Mouse (Mus musculus) layer of hippocampus, adult 9-11 months (tissue): Measurements from ENCODE around the gene Rptor.

Source experiments
- DNase-seq: peaks from one replicate; pipeline ENCODE4 v3.0.0; 2022

The Rptor gene

DNA sequence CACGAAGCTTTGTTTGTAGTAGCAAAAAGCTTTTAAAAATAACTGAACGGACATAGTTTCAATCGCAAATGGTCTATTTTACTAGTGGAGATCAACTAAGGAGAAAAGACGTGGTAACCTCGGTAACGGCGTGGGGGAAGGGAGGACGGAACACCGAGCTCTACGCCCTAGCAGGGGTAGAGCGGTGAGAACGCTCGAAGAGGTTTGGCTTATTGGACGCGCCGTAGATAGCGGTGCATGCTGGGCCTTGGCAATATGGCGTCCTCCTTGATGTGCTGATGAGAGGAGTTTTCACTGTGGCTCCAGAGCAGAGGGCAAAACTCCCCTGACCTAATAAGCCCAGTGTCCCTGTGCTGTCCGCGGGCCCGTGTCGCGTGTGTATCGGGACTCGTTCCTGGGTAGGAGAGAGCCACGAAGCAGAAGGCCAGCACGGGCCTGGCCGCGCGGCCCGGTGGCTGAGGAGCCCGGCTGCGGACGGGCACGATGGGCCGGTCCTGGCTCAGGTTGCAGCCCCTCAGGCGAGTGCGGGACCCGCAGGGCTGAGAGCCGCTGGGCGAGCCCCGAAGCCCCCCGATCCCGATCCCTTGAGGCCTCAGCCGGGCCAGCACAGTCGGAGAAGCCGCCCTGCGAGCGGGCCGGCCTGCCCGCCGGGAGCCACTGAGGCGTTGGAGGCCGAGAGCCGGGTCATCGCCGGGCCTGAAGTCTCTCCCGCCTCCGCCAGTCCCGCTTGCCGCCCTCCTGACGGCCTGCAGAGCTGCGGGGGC lies at the start of gene Rptor:
Gene Rptor (plus strand): TSS at position 143 of the 764 bp plus-strand sequence.
- peak; percentile 97 for DNase-seq

DNA sequence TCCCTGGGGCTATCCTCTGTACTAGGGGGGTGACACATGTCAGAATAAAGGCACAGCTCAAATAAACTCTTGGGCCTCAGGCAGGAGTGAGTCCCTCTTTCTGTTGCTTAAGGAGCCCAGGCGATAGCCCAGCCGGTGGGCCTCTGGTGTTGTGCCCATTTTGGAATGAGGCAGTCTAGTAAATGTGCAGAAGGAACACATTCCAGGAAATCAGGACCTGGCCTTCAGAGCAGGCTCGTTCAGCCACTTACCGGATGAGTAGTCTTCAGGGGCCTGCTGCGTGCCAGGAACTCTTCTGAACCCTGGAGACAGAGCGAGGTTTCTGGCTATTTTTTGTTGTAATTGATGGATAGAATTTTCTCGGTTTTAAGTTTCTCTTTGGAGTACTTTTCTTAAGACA lies 48.0 kb upstream of the Rptor start:
- no peak for DNase-seq

DNA sequence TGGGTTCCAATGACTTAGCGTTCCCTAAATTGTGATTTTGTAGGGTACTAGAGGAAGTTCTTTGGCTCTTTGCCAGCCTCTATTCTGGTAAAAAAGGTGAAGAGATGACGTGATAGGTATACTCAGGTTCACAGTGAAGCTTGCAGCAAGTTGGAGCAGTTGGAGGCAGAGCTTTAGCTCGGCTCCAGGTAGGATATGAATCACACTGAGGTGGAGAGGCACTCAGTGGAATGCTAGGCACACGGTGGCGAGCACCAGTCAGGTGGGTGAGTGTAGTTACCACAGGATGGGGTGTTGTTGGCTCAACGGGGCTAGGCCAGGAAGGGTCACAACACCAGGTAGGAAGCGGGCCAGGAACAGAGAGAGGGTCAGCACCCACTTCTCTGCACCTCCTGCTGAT lies 47.5 kb upstream of the Rptor start:
- DNase-seq: no peak

DNA sequence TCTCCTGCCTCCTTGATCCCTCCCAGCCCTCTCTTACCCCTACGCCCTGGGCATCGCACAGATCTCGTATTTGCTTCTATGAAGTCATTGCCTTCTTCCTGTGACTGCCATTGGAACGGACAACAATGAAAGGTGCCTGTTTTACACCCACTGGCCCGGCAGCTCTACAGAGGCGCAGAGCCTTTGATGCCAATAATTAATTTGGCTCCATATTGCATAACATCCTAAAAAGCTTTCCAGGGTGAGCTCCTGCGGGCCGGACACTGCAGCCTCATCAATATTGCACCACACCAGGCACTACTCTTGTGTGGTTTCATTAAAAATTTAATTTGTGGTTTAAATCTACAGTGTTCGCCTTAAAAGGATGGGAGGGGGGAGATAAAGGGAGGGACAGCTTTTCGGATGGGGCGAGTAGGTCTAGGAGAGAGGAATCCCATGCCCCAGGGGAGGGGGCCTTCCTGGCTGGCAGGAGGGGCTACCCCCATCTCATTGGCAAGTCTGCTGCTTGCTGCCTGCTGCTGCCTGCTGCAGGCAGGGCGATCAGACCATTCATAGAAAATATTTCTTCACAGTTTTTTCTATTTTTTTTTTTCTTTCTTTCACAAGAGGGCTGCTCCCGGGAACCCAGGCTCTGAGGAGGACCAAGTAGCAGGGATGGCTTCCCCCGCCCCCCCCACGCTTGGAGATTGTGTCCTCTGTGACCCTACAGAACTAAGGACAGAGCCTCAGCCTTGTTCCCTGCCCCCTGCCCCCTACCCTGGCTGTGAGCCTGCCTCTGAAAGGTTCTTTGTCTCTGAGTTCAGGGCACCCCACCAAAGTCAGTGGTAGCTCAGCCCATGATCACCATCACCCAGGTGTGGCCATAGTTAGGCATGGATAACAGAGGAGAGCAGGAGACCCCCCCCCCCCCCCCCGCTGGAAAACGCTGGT lies 44.5 kb upstream of the Rptor start:
- DNase-seq: no peak

DNA sequence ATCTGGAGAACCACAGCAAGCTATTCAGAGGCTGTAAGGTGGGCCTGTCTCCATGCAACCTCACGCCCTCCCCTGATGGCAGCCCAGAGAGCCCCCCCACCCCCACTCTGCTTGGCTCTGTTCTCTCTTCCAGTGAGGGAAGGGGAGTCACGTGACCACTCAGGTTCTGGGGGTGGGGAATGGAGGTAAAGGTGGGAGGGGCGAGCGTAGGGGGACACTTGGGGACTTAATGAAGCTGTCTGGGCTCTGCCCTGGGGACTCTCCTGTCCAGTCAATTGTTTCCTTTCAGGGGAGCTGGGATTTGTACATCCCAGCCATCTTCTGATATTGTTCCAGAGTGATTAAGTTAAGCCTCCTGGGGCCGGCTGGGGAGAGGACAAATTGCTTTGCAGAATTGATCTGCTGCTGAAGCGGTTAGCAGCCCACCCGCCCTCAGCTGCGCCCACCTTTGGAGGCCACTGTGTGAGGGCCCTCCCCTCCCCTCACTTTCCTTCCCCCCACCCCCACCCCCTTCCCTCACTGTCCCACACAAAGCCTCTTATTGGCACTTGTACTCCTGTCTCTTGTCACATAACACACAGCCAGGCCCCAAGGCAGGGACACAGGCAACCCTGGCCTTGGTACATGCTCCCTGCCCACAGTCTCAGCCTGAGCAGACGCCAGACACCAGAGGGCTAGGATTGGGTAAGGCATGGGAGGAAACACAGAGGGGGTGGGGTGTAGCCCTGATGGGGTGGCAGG lies 43.7 kb upstream of the Rptor start:
- DNase-seq: no peak

DNA sequence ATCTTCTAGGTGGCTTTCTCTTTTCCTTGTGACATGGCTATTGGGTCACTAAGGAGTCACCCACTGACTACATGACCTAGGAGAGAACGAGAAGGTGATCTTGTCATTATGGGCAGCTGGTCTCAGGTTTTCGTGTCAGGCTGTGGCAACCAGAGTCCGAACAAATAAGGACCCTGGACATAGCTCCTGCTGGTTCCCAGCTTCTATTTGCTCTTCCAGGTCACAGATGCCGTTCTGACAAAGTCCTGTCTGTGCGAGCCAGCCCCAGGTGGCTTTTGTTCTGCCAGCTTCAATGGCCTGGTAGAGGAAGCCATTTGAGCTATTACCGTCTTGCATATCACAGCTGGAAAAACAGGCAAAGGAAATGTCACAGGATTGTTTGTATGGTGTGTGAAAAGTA lies 40.4 kb upstream of the Rptor start:
- DNase-seq: no peak

DNA sequence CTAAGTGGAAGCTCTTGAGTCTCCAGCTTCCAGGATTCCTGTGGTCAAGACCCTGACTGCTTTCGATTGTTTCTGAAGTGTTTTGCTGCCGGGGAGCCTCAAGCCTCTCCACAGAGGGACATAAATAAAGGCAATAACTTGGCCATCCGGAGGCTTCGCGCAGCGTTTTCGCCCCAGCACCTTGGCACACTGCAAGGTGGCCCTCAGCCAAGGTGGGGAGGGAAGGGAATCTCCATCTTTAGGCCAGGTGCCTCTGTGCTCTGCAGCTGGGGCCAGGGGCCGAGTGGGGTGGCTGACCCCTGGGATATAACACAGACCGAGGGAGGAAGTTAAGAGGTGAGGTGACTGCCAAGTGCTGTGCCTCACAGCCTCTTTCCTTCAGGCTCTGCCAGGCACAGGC lies 39.5 kb upstream of the Rptor start:
- no peak for DNase-seq

DNA sequence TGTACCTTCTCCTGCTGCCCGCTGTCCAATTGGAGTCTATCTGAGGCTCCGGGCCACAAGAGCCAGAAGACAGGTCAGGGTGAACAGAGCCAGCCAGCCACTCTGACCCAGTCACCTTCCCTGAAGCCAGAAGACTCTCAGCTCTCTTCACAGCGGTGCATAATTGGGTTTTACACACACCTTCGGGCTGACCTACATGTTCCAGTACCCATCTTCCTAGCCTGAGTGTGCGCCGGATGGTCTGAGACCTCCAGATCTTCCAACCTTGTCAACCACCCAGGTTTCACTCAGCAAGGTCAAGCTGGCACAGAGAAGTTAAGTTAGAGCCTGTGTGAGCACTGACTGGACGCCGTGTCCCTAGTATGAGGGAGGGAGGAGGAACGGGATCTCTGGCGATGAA lies 38.3 kb upstream of the Rptor start:
- DNase-seq: no peak

DNA sequence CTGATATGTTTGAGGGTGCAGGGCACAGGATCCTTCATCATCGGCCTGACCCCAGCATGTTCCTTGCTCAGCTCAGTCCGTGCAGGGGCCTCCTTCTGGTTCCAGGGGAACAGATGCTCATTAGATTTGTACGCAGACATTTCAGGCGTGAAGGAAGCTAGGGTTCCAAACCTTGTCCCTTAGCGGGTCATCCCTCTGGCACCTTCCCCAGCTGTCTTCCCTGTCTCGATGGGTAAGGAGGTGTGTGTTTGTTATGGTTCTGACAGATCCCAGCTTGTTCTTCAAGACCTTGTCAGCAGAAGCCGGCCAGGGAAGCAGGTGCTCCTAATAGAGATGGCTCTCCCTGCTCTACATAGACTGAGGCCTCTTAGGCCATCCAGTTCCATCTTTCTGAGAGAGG lies 37.7 kb upstream of the Rptor start:
- no peak for DNase-seq

DNA sequence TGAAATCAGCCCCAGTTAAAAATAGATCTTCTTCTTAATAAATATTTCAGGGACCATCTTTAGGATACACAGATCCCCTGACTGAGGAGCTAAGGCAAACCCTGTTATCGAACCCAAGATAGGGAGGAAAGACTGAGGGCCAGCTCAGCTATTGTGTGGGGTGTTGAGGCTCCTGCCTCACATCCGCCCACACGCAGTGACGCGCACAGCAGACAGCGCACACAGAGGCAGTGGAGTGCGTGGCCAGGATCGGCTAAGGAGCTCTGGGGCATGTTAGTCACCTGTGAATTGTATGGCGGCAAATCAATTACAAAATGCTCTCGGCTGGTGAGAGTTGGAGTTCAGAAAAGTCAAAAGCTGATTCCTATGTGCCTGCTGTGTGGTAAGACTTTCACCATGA lies 37.0 kb upstream of the Rptor start:
- DNase-seq: no peak

DNA sequence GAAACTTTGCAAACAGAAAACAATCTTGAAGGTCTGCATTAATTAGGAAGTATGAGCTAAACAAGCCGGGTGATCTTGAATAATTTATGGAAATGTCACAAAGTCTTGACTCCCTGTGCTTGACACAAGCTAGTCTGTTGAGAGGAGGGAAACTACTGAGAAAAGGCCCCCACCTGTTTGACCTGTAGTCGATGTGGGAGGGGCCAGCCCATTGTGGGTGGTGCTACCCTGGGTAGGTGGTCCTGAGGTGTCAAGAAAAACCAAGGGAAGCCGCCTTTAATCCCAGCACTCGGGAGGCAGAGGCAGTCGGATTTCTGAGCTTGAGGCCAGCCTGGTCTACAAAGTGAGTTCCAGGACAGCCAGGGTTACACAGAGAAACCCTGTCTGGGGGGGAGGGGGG lies 36.5 kb upstream of the Rptor start:
- DNase-seq: no peak

DNA sequence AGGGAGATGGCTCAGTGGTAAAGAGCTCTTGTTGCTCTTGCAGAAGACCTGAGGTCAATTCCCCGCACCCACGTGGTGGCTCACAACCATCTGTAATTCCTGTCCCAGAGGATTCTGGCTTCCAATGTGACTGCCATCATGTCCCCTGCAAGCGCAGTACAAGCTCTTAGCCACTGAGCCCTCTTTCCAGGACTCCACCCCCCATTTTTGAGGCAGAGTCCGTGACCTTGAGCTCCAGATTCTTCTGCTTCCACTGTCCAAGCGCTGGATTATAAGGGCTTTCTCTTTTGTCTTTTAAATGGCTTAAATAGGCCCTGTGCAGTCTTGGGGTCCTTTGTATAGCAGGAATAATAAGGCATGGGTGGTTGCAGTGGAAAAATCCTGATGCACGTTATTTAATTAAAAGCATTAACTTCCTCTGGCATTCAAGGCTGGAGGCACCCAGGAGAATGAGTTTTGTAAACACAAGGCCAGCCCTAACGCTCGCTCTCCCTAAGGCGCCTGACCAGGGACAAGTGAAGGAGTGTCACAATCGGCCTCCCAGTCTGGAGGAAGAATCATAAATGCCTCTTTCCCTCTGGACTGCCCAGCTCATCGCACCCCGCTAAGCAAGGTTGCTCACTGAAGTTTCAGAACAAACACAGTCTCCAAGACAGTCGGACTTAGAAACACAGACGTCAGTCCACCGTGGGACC lies 30.2 kb upstream of the Rptor start:
- DNase-seq: no peak

DNA sequence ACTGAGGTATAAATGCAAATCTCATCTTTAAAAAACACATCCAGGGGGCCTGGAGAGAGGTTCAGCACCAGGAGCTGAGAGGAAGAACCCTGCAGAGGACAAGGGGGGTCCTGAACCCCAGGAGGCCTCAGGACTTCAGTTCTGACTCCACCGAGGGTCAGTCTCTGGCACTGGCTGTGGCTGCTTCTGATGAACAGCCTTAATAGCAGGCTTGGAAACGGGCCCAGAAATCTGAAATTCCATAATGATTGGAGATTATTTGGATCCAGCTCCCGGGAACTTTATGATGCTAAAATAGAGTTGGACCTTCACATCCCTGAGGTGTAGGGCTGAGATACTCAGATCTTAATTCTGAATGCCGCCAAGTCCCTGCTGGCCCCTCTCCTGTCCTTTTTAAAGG lies 25.9 kb upstream of the Rptor start:
- DNase-seq: no peak

DNA sequence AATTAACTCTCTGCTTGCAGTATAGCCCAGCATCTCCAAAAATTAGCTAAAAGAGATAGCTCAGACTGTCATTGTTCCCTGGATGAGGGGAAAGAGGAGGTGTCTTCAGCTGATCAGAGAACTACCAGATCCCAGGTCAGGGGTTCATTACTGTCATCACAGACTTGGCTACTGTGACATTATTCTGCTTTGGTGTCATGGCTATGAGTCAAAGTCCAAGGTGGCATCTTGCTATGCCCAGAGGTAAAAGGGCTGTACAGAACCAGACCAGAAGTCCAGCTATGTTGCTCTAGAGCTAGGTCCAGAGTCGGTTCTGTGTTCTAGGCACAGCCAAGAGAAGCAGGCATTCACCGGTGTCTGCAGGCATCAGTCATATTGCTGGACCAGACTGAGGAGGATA lies 25.0 kb upstream of the Rptor start:
- DNase-seq: no peak

DNA sequence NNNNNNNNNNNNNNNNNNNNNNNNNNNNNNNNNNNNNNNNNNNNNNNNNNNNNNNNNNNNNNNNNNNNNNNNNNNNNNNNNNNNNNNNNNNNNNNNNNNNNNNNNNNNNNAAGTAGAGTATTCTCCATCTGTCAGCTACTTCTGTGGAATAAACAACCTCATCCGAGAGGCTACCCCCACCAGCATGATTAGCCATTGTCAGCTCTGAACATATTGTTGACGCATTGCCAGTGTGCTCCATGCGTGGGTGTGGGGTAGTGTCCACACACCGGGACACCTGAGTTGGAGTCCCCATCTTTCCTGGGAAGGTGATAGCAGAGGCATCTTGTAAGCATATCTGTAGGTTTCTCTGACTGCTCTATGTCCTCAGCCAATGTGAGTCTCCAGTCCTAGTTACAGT lies 16.2 kb upstream of the Rptor start:
- DNase-seq: no peak

DNA sequence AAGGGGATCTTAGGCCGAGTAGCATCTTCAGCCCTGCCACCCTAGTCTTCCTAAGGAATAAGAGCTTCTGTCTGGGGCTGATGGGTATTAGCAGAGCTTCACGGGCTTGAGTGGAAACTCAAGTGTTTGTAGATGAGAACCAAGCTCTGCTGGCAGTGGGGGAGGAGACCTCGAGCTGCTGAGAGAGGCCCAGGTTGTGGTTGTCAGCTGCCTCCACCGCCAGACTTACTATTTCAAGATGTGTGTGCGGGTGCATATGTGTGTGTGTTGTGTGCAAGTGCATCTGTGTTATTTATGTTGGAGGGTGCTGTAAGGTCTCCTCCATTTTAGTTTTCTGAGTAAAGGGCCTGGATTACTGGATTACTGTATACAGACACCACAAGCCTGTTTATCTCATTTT lies 15.6 kb upstream of the Rptor start:
- no peak for DNase-seq

DNA sequence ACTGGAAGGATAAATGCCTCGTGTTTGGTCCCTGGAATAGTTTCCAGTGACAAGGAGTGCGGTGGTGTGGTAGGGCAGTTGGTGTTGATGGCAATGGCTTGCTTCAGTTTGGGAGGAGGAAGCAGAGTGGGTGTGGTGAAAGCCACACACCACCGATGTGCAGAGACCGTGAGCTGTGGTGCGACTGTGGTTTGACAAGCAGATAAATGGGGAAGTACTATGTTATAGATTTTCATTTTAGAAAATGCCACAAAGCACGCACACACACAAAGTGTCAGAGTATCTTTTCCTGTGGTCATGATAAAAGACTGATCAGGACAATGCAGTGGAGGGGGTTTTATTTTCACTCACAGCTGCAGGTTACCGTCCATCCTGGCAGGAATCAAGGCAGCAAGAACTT lies 13.5 kb upstream of the Rptor start:
- DNase-seq: no peak

DNA sequence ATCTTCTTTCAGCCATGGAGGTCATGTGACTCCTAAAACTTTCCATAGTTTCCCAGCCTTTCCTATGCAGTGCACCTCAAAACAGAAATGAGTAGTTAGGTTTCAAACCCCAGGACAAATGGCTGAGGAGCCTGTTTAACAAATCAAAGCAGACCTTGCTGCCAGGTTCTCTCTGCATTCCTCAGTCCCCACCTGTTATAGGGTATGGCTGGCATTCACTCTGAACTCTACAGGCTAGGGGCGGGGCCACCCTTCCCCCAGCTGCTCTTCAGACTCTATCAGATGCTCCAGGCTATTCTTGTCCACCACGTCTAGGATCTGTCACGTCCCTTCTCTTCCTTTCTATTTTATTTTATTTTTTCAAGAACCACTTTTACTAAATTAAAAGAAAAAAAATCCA lies 8.7 kb upstream of the Rptor start:
- DNase-seq: no peak

DNA sequence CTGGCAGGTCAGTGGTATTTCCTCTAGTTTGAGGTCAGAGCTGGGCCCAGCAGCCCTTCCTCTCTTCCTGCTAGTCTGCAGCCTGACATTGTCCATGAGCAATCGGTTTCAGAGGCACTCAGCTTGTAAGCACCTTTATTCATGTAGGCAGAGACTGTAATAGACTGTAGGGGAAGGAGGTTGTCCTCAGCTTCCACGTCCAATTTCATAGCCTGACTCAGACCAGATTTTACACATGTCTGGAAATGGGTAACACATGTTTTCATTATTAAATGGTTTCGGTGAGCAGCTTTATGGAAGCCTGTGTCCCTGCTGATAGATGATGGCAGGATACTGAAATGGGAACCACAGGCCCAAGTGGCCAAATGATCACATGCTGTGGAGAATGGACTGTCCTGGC lies 3.8 kb upstream of the Rptor start:
- no peak for DNase-seq

DNA sequence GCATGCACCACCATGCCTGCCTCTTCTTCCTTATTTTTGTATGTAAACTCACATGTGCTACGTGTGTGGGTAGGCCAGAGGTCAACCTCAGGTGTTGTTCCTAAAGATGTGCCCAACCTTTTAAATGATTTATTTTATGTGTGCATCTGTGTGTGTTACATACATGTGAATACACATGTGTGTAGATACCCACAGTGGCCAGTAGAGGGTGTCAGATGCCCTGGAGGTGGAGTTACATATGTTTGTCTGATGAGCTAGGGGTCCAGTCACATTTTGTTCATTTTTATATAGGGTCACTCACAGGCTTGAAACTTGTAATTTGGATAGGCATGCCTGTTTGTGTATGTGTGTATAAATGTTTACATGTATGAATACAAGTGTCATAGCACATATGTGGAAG lies 2.4 kb upstream of the Rptor start:
- no peak for DNase-seq

DNA sequence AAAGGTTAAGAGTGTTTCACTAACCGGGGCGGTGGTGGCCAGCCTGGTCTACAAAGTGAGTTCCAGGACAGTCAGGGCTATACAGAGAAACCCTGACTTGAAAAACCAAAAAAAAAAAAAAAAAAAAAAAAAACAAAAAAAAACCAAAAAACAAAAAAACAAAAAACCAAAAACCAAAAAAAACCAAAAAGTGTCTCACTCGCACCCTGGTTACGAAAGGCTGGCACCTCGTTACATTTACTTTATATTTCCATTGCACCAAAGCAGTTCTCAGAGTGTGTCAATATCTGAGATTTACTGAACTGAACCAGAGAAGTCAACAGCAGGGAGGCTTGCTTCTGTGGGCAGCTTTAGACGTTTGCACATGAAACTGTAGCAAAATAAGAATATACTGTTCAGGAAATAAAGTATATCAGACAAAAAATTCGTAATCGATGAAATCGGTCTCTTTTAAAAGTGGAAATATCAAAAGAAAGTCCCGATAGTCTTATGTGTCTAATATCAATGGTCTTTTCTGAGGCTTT lies 466 bp upstream of the Rptor start:
- DNase-seq: no peak

DNA sequence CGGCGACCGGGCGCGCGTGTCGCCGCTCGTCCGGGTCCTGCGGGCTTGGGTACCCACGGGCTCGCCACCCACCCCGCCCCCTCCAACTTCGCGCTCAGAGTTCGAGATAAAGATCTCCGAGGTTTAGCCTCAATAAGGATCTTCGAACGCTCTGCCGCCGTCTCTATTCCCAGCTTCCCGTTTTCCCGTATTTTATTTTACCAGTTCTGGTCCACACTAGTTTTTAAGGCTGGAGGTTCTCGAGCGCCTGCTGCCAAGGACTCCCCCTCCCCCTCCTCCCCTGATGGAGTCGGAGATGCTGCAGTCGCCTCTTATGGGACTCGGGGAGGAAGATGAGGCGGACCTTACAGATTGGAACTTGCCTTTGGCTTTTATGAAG lies 811 bp downstream of the Rptor start:
- no peak for DNase-seq

DNA sequence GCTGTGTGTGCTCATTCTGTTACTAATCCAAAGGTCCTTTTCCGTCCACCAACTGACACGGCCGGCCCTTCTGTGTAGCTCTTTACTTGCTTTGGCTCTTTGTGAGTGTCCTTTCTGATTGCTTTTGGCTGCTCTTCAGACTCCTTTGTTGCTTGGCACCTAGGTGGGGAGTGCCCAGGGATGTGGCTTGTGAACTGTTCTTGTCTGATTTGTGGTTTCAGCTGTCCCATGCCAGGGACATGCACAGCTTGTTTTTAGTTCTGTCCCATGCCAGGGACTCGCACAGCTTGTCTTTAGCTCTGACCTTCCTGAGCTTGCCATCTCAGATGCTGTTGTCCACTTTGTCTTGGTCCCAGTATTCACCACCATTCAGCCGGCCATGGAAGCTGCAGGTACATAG lies 4.8 kb downstream of the Rptor start:
- DNase-seq: no peak
